Mouse (Mus musculus) Muller cell, postnatal 12 days (primary cell): ENCODE measurements around the gene Prkcb.

Experiments used
- DNase-seq: peaks from one replicate; pipeline ENCODE4 v3.0.0-alpha.2; 2015; ENCODE audit errors: inconsistent ontology term

Prkcb gene

DNA sequence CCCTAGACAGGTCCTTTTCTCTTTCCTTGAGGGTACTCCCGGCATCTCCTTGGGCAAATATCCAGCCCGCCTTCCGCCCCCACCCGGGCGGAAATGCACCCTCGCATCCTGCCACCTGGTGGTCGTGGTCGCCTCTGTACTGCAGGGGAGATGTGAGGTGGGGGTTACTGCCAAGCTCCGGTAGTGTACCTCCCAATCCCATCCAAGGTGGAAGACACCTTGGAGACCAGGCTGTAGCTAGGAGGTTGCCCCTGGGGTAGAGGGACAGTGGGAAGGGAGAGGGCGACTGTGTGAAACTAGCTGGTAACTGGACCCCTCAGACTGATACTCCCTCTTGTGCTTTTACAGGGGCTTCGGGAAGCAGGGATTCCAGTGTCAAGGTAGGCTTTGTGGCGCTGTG lies 1.6 kb downstream of the Prkcb start:
- DNase-seq = no peak

DNA sequence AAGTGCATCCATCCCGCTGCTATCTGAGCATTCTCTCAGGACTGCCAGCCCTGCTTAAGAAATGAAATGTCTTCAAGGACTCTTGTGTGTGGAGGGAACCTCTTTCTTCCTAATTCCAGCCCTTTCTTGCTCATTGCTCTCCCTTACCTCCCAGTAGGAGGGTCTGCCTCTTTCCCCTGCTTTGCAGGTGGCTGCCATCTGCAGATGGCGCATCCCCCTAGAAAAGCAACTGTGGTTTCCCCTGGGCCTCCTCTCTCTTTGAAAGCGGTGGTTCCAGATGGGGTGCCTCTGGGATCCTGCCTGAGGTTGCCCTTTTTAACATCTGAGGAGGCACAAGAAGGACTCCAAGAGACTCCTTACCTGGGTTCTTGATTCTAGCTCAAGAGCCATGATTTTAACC lies 2.2 kb downstream of the Prkcb start:
- DNase-seq = no peak

DNA sequence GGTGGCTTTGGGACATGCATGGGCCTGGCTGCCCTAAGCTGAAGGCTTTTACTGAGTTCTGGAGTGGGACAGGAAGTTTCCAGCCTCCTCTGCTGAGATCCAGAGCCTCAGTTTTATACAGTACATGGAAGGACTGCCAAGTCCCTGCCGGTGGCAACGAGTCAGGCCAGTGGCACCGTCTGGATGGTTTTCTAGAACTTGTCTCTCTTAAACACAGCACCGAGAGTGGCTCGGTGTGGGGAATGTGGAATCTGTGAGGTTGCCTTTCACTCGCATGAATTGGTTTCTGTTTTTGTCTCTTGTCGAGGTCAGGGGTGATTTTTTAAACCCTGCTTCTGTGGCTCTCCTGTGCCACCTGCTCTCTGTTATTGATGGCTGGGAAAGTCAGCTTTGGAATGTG lies 3.6 kb downstream of the Prkcb start:
- DNase-seq = no peak

DNA sequence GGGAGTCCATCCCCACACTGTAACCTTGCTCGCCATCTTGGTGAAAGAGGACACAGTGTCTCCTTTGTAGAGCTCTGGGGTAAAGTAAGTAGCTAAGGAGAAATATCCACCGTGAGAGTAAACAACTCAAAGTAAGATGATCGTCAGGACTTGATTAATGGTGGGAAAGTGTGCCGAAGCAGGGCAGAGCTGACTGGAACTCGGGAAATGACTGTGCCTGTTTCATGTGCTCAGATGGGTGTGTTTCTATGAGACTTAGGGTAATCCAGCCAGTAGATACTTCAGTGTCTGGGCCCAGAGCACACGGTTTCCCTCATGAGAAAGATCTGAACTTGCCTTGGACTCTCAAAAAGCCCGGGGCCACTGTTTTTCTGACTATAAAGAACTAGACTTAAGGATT lies 5.6 kb downstream of the Prkcb start:
- DNase-seq = no peak

DNA sequence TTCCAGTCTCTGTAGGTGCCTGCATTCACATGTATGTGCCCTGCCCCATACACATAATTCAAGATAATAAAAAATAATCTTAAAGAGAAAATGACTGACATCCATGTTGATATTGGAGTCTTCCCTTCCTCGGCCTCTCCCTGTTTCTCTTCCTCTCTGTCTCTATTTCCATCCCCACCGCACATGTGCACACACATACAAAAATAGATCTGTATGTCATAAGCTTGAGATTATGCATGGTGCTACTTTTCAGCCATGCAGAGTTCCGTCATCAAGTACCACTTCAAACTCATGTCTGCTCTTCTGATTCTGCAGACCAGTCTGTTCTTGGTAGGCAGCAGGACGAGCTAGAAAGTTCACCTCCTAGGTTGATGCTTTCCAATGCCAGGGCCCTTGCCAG lies 6.8 kb downstream of the Prkcb start:
- no peak for DNase-seq

DNA sequence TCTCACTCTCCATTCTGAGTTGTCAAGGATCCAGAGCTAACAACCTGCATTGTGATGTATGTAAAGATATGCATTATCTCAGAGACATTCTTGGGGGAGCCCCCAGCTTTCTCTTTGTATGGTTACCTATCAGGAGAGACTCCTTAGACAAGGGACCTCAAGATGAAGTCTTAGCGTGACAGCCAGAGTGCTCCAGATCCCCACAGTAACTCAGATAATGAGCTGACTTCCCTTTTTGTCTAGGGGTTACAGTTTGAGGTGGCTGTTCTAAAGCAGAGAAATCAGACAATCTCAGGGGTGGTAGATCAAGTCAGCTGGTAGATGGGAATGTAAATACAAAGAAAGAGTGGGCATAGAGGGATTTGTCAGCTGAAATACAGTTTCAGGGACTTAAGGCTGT lies 7.8 kb downstream of the Prkcb start:
- DNase-seq = no peak

DNA sequence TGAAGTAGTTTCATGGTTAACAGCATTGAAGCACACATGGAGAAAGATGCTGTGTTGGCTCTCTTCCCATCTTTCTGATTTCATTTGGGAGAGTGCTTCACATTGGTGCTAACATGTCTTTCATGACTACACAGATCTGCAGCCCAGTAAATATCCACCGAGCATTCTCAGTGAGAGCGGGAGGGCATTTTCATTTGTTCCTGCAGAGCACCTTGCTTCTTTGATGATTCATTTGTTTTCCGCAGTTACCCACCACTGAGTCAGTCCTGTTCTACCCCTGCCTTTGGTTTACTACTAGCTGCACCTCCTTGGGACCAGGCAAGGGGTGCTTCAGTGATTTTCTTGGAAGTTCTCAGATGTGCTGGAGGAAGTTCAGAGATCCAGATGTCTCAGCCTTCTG lies 8.3 kb downstream of the Prkcb start:
- no peak for DNase-seq

DNA sequence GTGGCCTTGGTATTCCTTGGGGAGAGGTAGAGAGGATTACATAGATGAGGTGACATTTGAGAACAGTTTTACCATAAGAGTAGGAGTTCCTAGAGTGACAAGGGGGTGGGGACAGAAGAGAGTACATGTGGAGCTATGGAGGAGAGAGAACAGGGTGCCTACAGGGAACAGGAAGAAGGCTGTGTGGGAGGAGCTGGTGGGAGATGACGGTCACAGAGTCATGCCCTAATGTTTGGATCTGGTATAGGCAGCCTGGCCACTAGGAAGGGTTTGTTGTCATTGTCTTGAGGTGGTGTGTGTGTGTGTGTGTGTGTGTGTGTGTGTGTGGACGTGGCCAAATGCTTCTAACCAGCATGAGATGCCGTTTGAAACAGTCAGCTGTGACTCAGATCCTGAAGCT lies 9.1 kb downstream of the Prkcb start:
- DNase-seq = no peak

DNA sequence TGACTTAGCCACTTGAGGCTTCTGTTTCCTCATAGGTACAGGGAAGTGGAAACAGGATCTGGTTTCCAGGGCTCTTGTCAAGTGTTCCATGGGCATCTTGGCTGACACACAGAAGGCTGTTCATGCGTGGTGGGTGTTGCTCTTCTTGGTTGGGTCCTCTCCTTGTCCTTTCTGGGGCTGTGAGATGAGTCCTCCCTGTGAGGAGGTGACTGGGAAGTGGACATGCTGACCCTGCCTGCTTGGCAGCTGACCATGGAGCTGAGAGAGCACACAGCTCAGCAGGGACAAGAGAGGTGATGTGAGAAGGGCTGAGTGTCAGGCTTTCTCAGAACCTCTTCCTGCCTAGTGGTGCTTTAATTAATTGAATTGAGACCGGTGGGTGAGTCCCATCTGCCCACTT lies 10.2 kb downstream of the Prkcb start:
- no peak for DNase-seq

DNA sequence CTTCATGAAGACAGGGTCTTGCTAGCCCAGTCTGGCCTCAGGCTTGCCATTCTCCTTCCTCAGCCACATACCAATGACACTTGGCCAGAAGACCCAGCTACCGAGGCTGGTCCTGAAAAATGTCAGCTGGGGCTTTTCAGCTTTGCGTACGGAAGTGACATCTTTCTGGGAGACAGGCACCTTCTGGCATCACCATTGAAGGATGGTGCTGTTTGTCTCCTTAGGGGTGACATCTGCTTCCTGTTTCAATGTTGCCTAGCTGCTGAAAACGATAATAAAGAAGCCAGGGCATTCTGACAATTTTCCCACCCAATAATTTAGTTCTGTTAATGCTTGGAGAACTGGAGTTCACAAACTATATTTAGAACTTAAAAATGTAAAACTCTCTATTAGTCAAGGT lies 12.0 kb downstream of the Prkcb start:
- no peak for DNase-seq

DNA sequence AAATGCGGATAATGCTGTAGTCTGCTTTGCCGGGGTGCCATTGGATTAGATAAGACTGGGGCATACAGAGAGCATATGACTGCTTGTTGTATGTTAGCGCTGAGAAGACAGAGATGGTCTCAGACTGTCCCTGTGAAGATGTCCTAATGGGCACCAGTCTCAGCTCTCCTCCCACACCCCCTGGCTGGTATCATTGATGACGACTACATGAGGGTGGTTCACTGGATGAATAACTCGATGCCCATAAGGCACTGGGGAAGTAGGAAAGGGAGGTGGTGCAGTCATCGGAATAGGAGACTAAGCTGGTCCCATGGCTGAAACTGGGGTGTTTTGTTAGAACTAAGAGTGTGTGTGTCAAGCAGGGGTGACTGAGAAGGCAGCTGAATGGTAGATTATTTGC lies 14.0 kb downstream of the Prkcb start:
- DNase-seq = no peak

DNA sequence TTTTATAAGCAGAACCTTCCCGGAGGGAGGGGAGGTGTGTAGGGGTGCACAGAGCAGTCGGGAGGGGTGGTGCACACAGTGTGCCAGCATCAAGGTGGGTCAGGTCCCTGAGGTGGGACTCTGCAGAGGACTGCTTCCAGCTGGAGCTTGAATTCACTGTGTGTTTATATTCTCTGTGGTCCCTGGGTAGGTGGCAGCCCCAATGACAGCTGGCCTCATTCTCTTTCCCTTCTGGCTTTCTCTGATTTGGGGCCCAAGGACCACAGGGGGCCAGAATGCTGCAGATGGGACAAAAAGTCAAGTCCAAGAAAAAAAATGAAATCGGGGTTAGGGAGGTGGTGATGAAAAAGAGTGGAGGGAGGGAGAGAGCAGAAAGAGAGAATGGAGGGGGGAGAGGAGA lies 15.4 kb downstream of the Prkcb start:
- no peak for DNase-seq

DNA sequence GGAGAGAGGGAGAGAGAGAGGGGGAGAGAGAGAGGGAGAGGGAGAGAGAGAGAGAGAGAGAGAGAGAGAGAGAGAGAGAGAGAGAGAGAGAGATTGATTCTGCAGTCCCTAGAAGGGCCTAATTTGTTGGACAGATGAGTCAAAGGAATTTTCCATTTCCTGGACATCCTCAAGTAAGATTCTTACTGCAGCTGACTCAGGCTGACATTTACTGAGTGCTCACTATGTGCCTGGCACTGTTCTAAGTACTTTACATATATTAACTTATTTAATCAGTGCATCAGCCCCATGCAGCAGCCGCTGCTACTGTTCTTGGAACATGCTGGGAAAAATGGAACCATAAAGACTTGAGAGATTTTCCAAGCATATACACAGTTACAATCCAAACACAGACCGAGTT lies 16.0 kb downstream of the Prkcb start:
- no peak for DNase-seq

DNA sequence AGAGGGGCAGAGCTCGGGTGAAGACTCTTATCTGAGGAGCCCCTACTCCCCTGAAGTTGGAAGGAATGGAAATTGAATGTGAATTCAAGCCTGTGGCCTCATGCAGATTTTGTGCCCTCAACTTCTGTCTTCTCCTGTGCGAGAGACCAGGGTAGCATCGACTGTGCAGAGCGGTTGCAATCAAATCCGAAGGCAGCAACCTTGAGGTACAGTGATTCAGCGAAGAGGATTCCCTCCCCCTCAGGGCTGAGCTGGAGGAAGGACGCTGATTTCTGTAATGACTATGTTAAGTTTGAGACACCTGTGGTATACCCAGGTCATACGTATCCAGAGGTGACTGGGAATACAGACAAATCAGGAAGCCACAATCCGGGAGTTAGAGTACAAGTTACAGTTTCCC lies 18.7 kb downstream of the Prkcb start:
- no peak for DNase-seq

DNA sequence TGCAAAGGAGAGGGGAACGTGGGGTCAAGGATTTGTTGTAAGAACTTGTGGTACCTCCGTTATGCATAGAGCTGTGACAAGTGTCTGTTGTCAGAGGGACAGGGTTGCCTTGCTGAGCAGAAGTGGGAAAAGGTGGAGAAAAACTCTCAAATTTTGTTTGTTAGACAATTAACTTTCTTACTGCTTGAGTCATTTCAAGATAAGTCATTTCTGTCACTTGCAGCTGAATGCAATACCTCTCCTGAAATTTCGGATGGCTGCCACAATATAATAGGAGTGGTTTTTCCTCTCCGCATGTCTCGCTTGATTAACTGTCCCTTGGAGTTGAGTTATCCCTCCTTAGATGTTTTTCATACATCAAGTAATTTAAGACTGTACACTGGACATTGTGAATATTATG lies 20.1 kb downstream of the Prkcb start:
- no peak for DNase-seq

DNA sequence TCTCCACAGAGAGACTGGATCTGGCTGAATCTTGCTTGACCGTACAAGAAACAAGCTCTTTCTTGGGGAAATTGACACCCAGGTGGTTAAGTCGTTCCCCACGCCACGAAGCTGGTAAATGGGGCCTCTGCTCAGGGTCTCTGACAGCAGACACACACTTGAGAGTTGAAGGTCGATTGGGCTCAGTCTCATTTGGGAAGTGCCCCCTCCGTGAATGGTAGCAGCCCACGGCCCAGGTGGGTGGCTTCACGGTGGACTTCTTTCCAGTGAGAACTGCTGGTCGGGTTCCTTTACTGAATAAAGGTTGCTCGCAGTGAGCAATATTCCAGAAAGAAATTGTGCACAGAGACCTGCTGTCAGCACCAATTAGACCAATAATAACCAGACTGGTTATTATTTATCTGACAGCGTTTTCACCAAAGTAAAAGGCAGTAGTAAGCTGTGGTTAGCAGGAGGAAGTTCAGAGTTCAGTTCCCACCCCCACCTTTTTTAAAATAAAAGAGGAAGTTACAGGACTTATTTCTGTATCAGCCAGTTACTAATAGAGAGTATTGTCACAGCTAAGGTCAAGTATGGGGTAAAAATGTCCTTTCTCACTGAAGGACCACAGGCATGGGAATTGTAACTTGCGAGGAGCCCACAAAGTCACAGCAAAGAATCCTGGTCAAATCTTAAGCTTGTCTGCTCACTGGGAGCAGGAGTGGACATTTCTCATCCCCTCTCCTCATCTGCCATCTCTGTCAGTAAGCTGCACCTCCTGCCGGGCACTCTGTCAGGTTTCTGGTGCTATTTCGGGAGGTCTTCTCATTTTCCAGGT lies 21.6 kb downstream of the Prkcb start:
- DNase-seq = no peak

DNA sequence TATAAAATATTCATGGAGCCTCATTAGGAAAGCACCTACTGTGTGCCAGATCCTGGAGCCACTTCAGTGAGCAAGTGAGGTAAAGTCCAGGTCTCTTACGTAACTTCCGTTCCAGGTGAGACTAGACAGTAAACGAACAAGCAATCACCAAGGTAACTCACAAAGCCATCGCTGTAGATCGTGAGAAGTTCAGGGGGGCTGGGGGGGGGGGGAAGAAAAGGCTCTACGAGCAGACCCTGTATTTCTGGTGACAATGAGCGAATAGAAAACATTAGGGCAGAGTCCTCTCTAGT lies 22.1 kb downstream of the Prkcb start:
- DNase-seq = no peak

DNA sequence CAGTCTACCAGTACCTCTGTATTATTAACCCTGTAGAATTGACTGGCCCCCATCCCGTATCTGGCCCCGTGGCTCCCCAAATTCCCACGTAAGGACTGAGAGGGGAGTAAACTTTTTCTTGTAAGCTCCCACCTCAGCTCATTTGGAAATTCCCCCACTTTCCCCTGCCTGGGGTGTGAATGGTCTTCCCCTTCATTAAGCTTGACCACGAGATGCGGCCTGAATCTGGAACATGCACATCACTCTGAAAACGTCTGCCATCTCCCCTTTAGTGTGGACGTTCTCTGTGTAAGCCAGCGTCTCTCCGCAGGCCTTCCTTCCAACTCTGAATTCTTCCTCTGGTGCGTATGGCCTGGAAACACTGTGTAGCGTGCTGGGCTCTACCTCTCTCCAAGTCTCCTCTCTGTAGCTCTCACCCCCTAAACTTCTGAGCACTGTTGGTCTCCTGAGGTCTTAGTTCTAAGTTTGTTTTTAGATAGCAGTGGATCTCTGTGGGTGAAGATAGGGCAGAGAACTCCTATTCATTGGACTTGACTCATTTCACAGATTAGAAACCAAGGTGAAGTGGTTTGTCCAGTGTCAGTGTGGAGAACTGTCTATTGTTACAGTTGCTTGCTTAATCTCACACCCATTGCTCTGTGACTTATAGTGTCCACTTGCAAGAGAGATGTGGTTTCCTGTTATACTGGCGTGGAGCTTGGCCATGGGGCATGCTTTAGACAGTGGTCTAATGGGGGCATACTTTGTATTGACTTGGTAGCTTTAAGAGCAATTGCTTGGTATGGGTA lies 25.3 kb downstream of the Prkcb start:
- no peak for DNase-seq

DNA sequence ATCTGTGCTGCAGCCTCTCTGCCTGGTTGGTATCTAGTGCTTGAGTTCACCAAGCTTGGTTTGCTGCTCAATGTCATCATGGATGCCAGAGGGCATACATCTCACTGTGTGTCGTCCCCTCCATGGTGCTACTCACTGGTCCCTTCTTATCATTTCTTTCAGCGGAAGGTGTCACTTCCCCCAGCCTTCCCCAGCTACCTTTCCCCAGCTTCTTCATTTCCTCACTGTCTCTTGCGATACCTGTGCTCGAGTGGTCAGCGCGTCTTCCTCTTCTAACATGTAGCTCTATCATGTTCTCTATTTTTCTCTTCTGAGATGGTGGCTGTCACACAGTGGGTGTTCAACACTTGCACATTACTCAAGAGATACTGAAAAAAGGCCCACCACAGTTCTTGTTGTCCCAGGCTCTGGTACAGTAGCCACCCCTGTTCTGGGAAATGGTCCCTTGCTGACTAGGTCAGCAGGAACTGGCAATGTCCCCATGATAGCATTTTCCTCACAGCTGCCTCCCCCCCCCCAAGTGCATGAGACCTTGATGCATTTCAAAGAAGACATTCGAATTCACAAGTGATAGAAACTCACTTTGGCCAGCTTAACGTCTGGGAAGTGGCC lies 27.3 kb downstream of the Prkcb start:
- DNase-seq = no peak

DNA sequence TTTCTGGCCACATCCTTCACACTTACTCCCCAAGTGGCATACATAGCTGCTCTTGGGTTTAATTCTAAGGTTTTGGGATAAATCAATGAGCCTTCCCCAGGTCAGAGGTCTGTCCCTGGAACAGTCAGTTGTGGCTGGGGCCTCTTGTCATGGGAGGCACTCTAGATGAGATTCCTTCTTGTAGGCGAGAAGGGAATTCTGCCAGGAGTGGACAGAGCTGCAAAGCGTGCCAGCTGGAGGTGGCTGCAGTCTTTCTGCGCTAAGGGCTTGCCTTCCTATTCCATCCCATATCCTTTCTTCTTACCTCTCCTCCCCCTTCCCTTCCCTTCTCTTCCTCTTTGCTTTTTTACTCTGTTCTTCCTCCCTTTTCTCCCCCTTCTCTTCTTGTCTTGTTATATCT lies 28.1 kb downstream of the Prkcb start:
- no peak for DNase-seq

DNA sequence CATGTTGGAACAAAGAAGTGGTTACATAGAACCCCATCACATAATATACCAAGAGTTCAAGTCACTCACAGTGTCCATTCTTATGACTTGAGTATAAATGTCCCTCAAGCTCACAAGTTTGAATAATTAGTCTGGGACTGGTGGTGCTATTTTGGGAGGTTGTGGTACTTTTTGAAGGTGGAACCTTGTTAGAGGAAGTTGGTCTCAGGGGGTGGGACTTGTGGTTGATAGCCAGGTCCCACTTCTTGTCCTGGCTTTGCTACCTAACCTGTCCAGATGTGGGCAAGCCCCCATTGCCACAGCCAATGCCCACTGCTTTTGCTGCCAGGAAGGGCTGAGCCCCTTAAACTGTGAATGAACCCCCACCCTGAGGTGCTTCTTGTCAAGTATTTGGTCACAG lies 28.9 kb downstream of the Prkcb start:
- DNase-seq = no peak

DNA sequence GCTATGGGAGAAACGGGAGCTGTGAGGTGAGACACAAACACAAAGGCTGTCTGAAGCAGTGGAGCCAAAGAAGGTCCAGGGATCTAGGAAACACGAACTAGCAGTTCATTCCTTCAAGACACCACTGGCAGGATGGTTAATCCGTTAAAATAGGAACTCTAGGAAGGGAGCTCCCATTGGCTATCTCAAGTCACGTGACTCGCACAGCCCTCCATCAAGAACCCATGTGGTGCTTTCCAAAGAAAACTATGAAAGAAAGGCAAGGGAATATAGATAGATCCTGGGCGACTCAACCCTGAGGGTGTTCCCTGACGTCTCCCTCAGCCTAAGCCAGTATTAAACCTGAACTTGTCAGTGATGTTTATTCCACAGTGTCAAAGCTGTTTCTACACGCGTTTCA lies 31.0 kb downstream of the Prkcb start:
- DNase-seq = no peak

DNA sequence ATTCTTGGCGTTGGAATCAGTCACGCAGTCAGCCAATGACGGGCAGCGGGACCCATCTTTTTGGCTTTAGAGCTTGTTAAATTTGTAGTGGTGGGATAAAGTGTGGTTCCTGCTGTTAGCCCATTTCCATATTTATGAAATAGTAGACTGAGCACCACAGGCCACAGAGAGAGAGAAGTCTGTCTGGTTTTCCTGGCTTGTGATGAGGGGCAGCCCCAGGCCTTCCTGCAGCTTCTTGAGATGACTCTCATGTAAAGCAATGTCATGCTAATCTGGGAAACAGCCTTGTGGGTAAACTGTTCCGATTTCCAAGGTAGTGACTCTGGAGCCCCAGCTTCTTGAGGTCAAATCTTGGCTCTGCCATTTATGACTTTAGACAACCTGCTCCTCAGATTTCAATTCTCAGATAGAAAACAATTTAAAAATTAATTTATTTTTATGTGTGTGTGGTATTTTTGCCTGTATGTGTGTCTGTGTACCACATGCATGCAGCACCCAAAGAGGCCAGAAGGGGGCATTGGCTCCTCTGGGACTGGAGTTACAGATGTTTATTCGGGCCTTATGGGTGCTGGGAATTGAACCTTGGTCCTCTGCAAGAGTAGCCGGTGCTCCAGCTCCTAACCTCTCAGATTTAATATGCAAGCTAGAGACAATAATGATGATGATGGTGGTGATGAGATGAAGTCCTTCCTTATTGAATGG lies 32.4 kb downstream of the Prkcb start:
- no peak for DNase-seq
